Mouse (Mus musculus) heart, embryonic 16.5 days (tissue): ENCODE measurements at regions not wholly inside any gene's neighbourhood (a gene's known extent, or its start where the extent isn't known, plus 50 kb on each side); places are given as distances from the start of the nearest gene placed in this dataset.
"Not testable (repeated sequence)": the region's sequence is repeated elsewhere in the genome, so short reads cannot be mapped to it uniquely, and the experiment has no call there.

Source experiments
- ATAC-seq: fragments of 200-750 bp; cut with Nextera tagmentation; replicated peaks from 2 replicates; pipeline ENCODE4 v1.8.0; 2017; ENCODE audit warnings: moderate number of reproducible peaks; ENCODE audit not compliant: insufficient read depth, low FRiP score; ENCODE audit errors: extremely low read depth
- H3K27ac ChIP-seq: fragments of 300-500 bp; sonication (generic); 2 replicates; pipeline ENCODE4 v1.5.1; 2014; ENCODE audit warnings: mild to moderate bottlenecking, low read length, control low read depth, moderate library complexity
- H3K27me3 ChIP-seq: fragments of 300-500 bp; sonication (generic); 2 replicates; pipeline ENCODE4 v1.6.1; 2014; ENCODE audit warnings: low read length, mixed read lengths; ENCODE audit not compliant: control insufficient read depth, insufficient read depth
- H3K36me3 ChIP-seq: fragments of 300-500 bp; sonication (generic); 2 replicates; pipeline ENCODE4 v1.6.1; 2014; ENCODE audit not compliant: control insufficient read depth, insufficient read depth
- H3K4me1 ChIP-seq: fragments of 300-500 bp; sonication (generic); 2 replicates; pipeline ENCODE4 v1.6.1; 2014; ENCODE audit warnings: low read length, mixed read lengths; ENCODE audit not compliant: control insufficient read depth, insufficient read depth
- H3K4me2 ChIP-seq: fragments of 300-500 bp; sonication (generic); 2 replicates; pipeline ENCODE4 v1.6.1; 2014; ENCODE audit warnings: low read depth, mild to moderate bottlenecking, control low read depth, low read length
- H3K4me3 ChIP-seq: fragments of 300-500 bp; sonication (generic); 2 replicates; pipeline ENCODE4 v1.5.1; 2014; ENCODE audit warnings: mild to moderate bottlenecking, control low read depth, low read length
- H3K9ac ChIP-seq: fragments of 300-500 bp; sonication (generic); 2 replicates; pipeline ENCODE4 v1.6.1; 2014; ENCODE audit warnings: low read length, control low read depth
- H3K9me3 ChIP-seq: fragments of 300-500 bp; sonication (generic); replicated peaks from 2 replicates; pipeline ENCODE4 v1.6.1; 2016; ENCODE audit warnings: low read length; ENCODE audit not compliant: control insufficient read depth
- WGBS: fragments of 180-500 bp; shearing (Covaris S2); extraction: QIAGEN DNeasy Blood & Tissue Kit; methylation state at CpG from one replicate; pipeline ENCODE4 v1.1.7; 2014; 5-methylcytosine and 5-hydroxymethylcytosine counted together

GRCm38 (mm10) chr4:3059511-3060054, 107.5 kb upstream of the Vmn1r2 start:
- WGBS, result 40% methylated on average over 2 of the region's 2 CpGs
- H3K36me3 ChIP-seq, result no peaks in the 10 kb centered on the region
- no peak for ATAC-seq
- no peak overlapping the region for H3K27ac ChIP-seq
- no peaks in the 10 kb centered on the region for H3K4me1 ChIP-seq
- H3K9ac ChIP-seq, result no peak overlapping the region
- no peak overlapping the region for H3K4me3 ChIP-seq
- H3K27me3 ChIP-seq, result no peaks in the 10 kb centered on the region
- H3K9me3 ChIP-seq, result peaks cover 60% of the 10 kb centered on the region
- no peak overlapping the region for H3K4me2 ChIP-seq

GRCm38 (mm10) chr4:3062027-3062605, 105.0 kb upstream of the Vmn1r2 start:
- Histone ChIP-seq H3K36me3 (no peaks in the 10 kb centered on the region), H3K9me3 (peaks cover 66% of the 10 kb centered on the region), H3K4me2 (no peak overlapping the region), H3K27me3 (no peaks in the 10 kb centered on the region), H3K4me1 (no peaks in the 10 kb centered on the region), H3K9ac (no peak overlapping the region), H3K27ac (no peak overlapping the region), H3K4me3 (no peak overlapping the region)
- no peak for ATAC-seq
- 57% methylated on average over 2 of the region's 2 CpGs for WGBS

GRCm38 (mm10) chr4:3063966-3064365, 103.2 kb upstream of the Vmn1r2 start:
- Histone ChIP-seq H3K9ac (no peak overlapping the region), H3K4me1 (no peaks in the 10 kb centered on the region), H3K4me2 (no peak overlapping the region), H3K27ac (no peak overlapping the region), H3K27me3 (no peaks in the 10 kb centered on the region), H3K9me3 (peaks cover 78% of the 10 kb centered on the region), H3K36me3 (no peaks in the 10 kb centered on the region), H3K4me3 (no peak overlapping the region)
- no peak for ATAC-seq
- WGBS, result 40% methylated on average over 3 of the region's 3 CpGs

- Histone ChIP-seq H3K9ac (no peak overlapping the region), H3K4me1 (no peaks in the 10 kb centered on the region), H3K27me3 (no peaks in the 10 kb centered on the region), H3K36me3 (no peaks in the 10 kb centered on the region), H3K4me3 (no peak overlapping the region), H3K27ac (no peak overlapping the region), H3K4me2 (no peak overlapping the region), H3K9me3 (peaks cover 78% of the 10 kb centered on the region)
- no peak for ATAC-seq
- 36% methylated on average over 3 of the region's 3 CpGs for WGBS
Measured at GRCm38 (mm10) chr4:3064571-3064970, 102.5 kb upstream of the Vmn1r2 start.

- H3K36me3 ChIP-seq, H3K9ac ChIP-seq, ATAC-seq, H3K27me3 ChIP-seq, H3K4me1 ChIP-seq, H3K4me3 ChIP-seq, H3K4me2 ChIP-seq, H3K27ac ChIP-seq: not testable (repeated sequence)
- H3K9me3 ChIP-seq, result peaks cover 78% of the 10 kb centered on the region
- 59% methylated on average over 3 of the region's 3 CpGs for WGBS
Measured at GRCm38 (mm10) chr4:3065335-3065734, 101.8 kb upstream of the Vmn1r2 start.

- Histone ChIP-seq H3K27me3 (no peaks in the 10 kb centered on the region), H3K27ac (no peak overlapping the region), H3K4me2 (no peak overlapping the region), H3K9me3 (peaks cover 84% of the 10 kb centered on the region), H3K4me1 (no peaks in the 10 kb centered on the region), H3K4me3 (no peak overlapping the region), H3K9ac (no peak overlapping the region), H3K36me3 (no peaks in the 10 kb centered on the region)
- ATAC-seq, result no peak
- WGBS, result 69% methylated on average over 5 of the region's 5 CpGs
Measured at GRCm38 (mm10) chr4:3066051-3066736, 100.9 kb upstream of the Vmn1r2 start.

GRCm38 (mm10) chr4:3067265-3067664, 99.9 kb upstream of the Vmn1r2 start:
- H3K9me3 ChIP-seq, result peaks cover 81% of the 10 kb centered on the region
- H3K4me2 ChIP-seq, result no peak overlapping the region
- H3K27ac ChIP-seq, result no peak overlapping the region
- H3K4me3 ChIP-seq, result no peak overlapping the region
- H3K4me1 ChIP-seq, result no peaks in the 10 kb centered on the region
- H3K9ac ChIP-seq, result no peak overlapping the region
- ATAC-seq, result no peak
- H3K27me3 ChIP-seq, result no peaks in the 10 kb centered on the region
- no peaks in the 10 kb centered on the region for H3K36me3 ChIP-seq
- WGBS, result 47% methylated on average over 2 of the region's 2 CpGs

- H3K4me1 ChIP-seq, result no peaks in the 10 kb centered on the region
- no peaks in the 10 kb centered on the region for H3K27me3 ChIP-seq
- peak; percentile 43; the same call in 1 of the 2 replicates for ATAC-seq
- no peaks in the 10 kb centered on the region for H3K36me3 ChIP-seq
- H3K27ac ChIP-seq, result no peak overlapping the region
- WGBS, result 31% methylated on average over 2 of the region's 2 CpGs
- no peak overlapping the region for H3K4me2 ChIP-seq
- no peak overlapping the region for H3K4me3 ChIP-seq
- peaks cover 81% of the 10 kb centered on the region for H3K9me3 ChIP-seq
- no peak overlapping the region for H3K9ac ChIP-seq
Measured at GRCm38 (mm10) chr4:3067666-3068065, 99.5 kb upstream of the Vmn1r2 start.
